Mouse (Mus musculus): Measurements from ENCODE around the gene Banf1.

DNA sequence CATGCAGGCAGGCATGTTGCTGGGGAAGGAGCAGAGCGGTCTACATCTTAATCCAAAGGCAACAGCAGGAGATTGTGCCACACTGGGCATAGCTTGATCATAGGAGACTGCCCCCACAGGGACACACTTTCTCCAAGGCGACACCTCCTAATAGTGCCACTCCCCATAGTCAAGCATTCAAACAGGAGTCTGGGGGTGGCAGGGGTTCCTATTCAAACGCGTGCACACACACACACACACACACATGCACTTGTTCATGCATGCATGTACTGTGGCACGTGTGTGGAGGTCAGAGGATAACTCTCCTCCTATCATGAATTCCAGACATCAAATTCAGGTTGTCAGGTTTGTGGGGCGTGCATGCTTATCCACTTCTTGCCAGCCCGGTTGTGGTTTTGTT lies 5.8 kb upstream of the Banf1 start:
- TF ChIP-seq POLR2A (IDR thresholded peaks at IDR 0.05; ENCODE audit: insufficient read length, low read depth), result no peak
- TF ChIP-seq USF1 (IDR thresholded peaks at IDR 0.05; ENCODE audit: low read depth), result no peak
- no peak for TF ChIP-seq MYOD1 (IDR thresholded peaks at IDR 0.05; ENCODE audit: control insufficient read depth in 1 of 3, insufficient read length in 2 of 3, low read depth in 2 of 3)

All from myocyte (in vitro differentiated cells).